Mouse (Mus musculus) WW6 (cell line): ENCODE results near the gene Itgb5.

Experiments
- DNase-seq: peaks from one replicate; pipeline ENCODE4 v3.0.0-alpha.2; 2013; ENCODE audit warnings: low read depth, low spot score

Gene Itgb5

GRCm38 (mm10) chr16:33939133-33939531 lies 109.7 kb downstream of the Itgb5 start:
- DNase-seq, result no peak

GRCm38 (mm10) chr16:33939636-33940035 lies 110.2 kb downstream of the Itgb5 start:
- DNase-seq, result no peak

- no peak for DNase-seq
Observed at GRCm38 (mm10) chr16:33940095-33940494, 110.6 kb downstream of the Itgb5 start.

- DNase-seq, result no peak
Observed at GRCm38 (mm10) chr16:33941271-33941781, 111.9 kb downstream of the Itgb5 start.

GRCm38 (mm10) chr16:33942341-33942740 lies 112.9 kb downstream of the Itgb5 start:
- DNase-seq, result no peak

GRCm38 (mm10) chr16:33943388-33943787 lies 113.9 kb downstream of the Itgb5 start:
- no peak for DNase-seq

GRCm38 (mm10) chr16:33944126-33944525 lies 114.7 kb downstream of the Itgb5 start:
- DNase-seq, result no peak

GRCm38 (mm10) chr16:33944772-33945171 lies 115.3 kb downstream of the Itgb5 start:
- DNase-seq, result no peak

- no peak for DNase-seq
Observed at GRCm38 (mm10) chr16:33946021-33946420, 116.6 kb downstream of the Itgb5 start.

GRCm38 (mm10) chr16:33947664-33948571 lies 118.5 kb downstream of the Itgb5 start:
- no peak for DNase-seq

- DNase-seq, result no peak
Observed at GRCm38 (mm10) chr16:33950386-33950785, 120.9 kb downstream of the Itgb5 start.

- DNase-seq, result peak; percentile 52
Observed at GRCm38 (mm10) chr16:33950830-33951229, 121.4 kb downstream of the Itgb5 start.

GRCm38 (mm10) chr16:33953008-33953407 lies 123.5 kb downstream of the Itgb5 start:
- no peak for DNase-seq

- DNase-seq, result no peak
Observed at GRCm38 (mm10) chr16:33954793-33955192, 125.3 kb downstream of the Itgb5 start.

- DNase-seq, result no peak
Observed at GRCm38 (mm10) chr16:33963509-33963908, 134.0 kb downstream of the Itgb5 start.

GRCm38 (mm10) chr16:33965878-33966537 lies 136.5 kb downstream of the Itgb5 start:
- DNase-seq, result no peak

- peak; percentile 45 for DNase-seq
Observed at GRCm38 (mm10) chr16:33966538-33967282, 137.2 kb downstream of the Itgb5 start, which contains the start of gene Umps. TSS of gene Umps (minus strand) at chr16:33967038.

- DNase-seq, result no peak
Observed at GRCm38 (mm10) chr16:33967283-33967640, 137.8 kb downstream of the Itgb5 start.

GRCm38 (mm10) chr16:33979855-33980254 lies 150.4 kb downstream of the Itgb5 start:
- DNase-seq, result no peak

- DNase-seq, result no peak
Observed at GRCm38 (mm10) chr16:33983712-33984111, 154.2 kb downstream of the Itgb5 start.

- no peak for DNase-seq
Observed at GRCm38 (mm10) chr16:33985372-33985771, 155.9 kb downstream of the Itgb5 start.

GRCm38 (mm10) chr16:33986993-33987392 lies 157.5 kb downstream of the Itgb5 start:
- DNase-seq, result no peak
